Mouse (Mus musculus) olfactory bulb, adult 2 months (tissue): Measurements from ENCODE around the gene Urb1. TPM values are rescaled to one million over a fixed set of nuclear protein-coding genes. Genes with fewer than 3 reads are reported as not detected.
A peak's percentile ranks its signal among the peaks of the same experiment; 100 is the strongest.

Source experiments
- H3K27ac ChIP-seq: fragments of 200-500 bp; 2 replicates; pipeline ENCODE4 v1.5.1; 2012; ENCODE audit warnings: low read depth, low read length; ENCODE audit not compliant: insufficient read depth
- H3K4me1 ChIP-seq: fragments of 200-500 bp; 2 replicates; pipeline ENCODE4 v1.6.1; 2012; ENCODE audit warnings: low read length; ENCODE audit not compliant: control insufficient read depth, insufficient read depth
- H3K4me3 ChIP-seq: fragments of 200-500 bp; 2 replicates; pipeline ENCODE4 v1.5.1; 2012; ENCODE audit warnings: mild to moderate bottlenecking, low read depth, low read length, moderate library complexity; ENCODE audit not compliant: insufficient read depth
- CTCF ChIP-seq: fragments of 200-500 bp; IDR thresholded peaks from 2 replicates; pipeline ENCODE4 v1.5.1; 2012; ENCODE audit warnings: low read depth, mild to moderate bottlenecking, low read length, moderate library complexity; ENCODE audit not compliant: insufficient read depth
- POLR2A ChIP-seq: fragments of 200-500 bp; IDR thresholded peaks from 2 replicates; pipeline ENCODE4 v1.6.1; 2012; ENCODE audit warnings: mild to moderate bottlenecking, low read depth, low read length, moderate library complexity; ENCODE audit not compliant: insufficient read depth
- WGBS: fragments of 180-500 bp; shearing (Covaris S2); methylation state at CpG from one replicate; pipeline ENCODE4 v1.1.7; 2018; 5-methylcytosine and 5-hydroxymethylcytosine counted together
- polyA plus RNA-seq: library from polyadenylated mRNA; stranded (reverse); fragments of >200 nt; gene quantifications from 2 replicates; pipeline ENCODE4 v1.2.4, GENCODE M21; 2012; ENCODE audit warnings: low replicate concordance; ENCODE audit not compliant: missing spikeins, insufficient read depth, insufficient read length

Urb1 gene
- polyA plus RNA-seq, 1 experiment: not detected

DNA sequence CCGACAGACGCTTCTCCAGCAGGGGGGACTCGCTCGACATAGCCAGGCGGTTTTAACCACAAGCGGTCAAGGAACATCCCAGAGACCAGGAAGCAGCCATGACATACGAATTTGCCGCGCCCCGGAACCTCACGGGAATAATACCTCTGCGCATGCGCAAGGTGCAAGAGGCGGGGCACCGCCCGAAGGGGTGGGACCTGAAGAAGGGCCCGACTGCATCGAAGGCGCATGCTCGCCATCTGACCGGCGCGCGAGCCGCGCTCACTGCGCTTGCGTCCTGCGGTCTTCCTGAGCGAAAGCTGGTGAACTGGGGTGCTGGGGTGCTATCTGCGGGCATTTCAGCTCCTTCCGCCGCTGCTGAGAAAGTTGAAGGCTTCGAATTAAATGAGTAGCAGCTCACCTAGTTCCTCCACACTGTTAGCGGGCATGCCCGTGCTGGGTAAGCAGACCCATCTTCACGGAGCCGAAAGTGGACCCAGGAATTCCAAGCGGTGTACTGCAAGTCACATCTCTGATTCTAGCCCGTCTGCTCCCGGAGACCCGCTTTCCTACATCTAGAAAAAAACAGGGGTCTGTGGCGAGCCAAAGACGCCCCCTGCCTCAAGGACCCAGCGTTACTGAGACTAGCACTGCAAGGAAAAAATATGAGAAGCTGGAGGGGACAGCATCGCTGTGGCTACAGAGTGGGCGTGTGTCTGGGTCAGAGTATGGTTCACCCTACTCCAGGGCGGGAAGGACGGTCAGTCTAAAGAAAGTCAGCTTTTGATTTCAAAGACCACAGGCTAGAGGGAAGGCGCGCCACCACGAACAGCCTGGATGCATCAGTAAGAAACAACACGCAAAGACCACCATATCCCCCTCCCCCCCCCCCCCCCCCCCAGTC lies 82.7 kb downstream of the Urb1 start, which contains the start of gene Mis18a:
Mis18a (minus strand) TSS at position 172 of the 883 bp plus-strand sequence.
- peak within 1 kb of the TSS; percentile 60 for H3K4me3 ChIP-seq
- peak within 1 kb of the TSS; percentile 7; the same call in 1 of the 2 replicates for H3K27ac ChIP-seq
- 0% methylated on average over 53 of the region's 53 CpGs for WGBS
- peaks cover 4% of the 10 kb centered on the region for H3K4me1 ChIP-seq
- TF ChIP-seq POLR2A (peak; percentile 98), CTCF (no peak)

DNA sequence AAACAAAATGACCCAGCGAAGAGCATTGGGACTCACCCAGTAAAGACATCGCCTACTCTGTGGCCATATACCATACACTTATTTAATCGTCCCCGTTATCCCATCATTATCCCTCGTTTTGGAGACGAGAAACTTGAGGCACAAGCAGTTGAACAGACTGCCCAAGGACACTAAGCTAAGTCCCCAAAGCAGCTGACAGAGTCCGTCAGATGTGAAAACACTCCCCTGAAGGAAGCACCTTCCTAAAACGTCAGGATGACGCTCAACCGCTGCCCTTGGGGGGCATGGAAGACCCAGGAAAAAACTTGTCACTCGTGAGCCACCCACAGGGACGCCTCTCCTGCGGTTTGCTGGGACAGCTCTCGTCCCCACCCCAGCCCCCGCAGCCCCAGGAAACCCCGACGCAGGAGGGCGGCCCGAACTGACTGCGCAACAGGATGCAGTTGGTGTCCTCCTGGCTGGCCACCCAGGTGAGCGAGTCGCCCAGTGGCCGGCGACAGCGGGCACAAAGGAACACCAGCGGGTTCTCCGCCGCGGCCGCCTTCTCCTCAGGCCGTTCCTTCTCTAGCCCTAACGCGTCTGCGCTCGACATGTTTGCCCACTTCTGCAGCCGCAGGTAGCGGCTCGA lies 83.5 kb downstream of the Urb1 start:
- peak overlapping the region; percentile 60 for H3K4me3 ChIP-seq
- WGBS: 5% methylated on average over 38 of the region's 38 CpGs
- no peak overlapping the region for H3K27ac ChIP-seq
- peaks cover 4% of the 10 kb centered on the region for H3K4me1 ChIP-seq
- TF ChIP-seq CTCF (no peak), POLR2A (no peak)

DNA sequence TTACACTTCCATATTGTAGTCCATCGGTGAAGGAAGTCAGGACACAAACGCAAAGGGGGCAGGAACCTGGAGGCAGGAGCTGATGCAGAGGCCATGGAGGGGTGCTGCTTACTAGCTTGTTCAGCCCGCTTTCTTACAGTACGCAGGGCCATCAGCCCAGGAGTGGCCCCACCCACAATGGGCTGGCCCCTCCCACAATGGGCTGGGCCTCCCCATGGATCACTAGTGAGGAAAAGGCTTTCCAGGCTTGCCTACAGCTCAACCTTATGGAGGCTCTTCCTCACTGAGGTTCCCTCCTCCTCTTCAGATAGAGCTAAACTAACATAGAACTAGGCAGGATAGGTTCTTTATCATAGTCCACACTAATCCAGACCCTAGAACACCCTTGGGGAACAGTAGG lies 86.2 kb downstream of the Urb1 start:
- H3K4me1 ChIP-seq: peaks cover 4% of the 10 kb centered on the region
- TF ChIP-seq POLR2A: no peak
- no peak for TF ChIP-seq CTCF
- no peak overlapping the region for H3K27ac ChIP-seq
- WGBS: 94% methylated on average over 4 of the region's 4 CpGs
- H3K4me3 ChIP-seq: no peak overlapping the region

DNA sequence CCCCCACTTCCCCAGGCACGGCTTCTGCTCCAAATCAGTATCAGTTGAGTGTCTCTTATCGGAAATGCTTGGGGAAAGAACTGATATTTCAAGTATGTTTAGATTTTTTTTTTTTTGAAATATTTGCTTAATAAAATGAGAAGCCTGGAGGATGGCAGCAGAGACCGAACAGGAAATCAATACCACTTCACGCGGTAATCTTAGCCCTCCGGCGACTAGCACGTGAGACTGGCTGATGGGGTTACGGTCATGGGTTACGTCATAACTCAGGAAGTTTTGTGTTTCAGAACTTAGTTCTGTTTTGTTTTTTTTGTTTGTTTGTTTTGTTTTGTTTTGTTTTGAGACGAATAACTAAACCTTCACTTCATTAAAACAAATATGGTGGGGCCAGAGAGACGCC lies 99.9 kb downstream of the Urb1 start:
- Histone ChIP-seq H3K4me1 (peaks cover 27% of the 10 kb centered on the region), H3K4me3 (peak overlapping the region; percentile 35), H3K27ac (peak overlapping the region; percentile 70)
- TF ChIP-seq CTCF (no peak), POLR2A (no peak)
- WGBS: 60% methylated on average over 12 of the region's 12 CpGs

DNA sequence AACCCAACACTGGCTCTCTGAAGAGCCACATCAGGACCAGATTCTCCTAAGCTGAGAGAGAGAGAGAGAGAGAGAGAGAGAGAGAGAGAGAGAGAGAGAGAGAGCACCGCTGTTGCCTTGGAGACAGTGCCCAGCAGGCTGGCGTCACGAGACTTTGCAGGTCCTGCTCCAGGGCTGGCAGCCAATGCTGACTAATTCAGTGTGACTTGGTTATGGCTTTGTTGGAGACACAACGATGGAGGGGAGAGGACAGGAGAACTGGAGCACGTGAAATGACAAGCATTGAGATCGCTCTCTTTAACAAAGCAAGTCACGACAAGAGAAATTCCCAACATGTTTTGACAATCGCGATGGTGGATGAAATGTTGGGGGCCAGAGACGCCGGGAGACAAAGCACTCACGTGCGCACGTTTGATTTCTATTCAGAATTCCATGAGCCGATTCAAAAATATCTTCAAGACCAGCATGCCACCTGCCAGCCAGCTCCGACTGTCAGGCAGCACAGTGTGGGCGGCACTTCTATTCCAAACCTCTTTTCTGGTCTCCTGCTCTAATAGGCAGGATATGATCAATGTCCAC lies 100.4 kb downstream of the Urb1 start:
- TF ChIP-seq POLR2A (no peak), CTCF (no peak)
- WGBS: 5% methylated on average over 17 of the region's 17 CpGs
- peaks cover 27% of the 10 kb centered on the region for H3K4me1 ChIP-seq
- H3K27ac ChIP-seq: peak overlapping the region; percentile 70
- peak overlapping the region; percentile 35 for H3K4me3 ChIP-seq

DNA sequence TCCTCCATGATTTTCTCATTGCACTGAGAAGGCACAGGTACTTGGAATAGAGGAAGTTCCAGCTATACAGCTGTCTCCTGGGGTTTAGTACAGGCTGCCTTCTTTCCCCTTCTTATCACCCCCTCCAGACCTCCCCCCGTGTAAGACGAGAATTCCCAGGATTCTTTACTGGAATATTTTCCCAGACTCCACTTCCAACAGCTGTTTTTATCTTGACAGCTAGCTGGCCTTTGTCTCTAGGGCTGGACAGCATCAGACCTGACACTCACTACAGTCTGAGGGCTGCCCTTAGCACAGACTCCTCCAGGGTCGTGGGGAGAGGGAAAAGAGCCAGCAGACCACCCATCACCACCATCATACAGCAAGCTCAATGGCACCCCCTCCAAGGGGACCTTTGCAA lies 103.9 kb downstream of the Urb1 start:
- WGBS: 45% methylated on average over 3 of the region's 3 CpGs
- Histone ChIP-seq H3K27ac (no peak overlapping the region), H3K4me1 (peaks cover 15% of the 10 kb centered on the region), H3K4me3 (no peak overlapping the region)
- TF ChIP-seq POLR2A (no peak), CTCF (no peak)

DNA sequence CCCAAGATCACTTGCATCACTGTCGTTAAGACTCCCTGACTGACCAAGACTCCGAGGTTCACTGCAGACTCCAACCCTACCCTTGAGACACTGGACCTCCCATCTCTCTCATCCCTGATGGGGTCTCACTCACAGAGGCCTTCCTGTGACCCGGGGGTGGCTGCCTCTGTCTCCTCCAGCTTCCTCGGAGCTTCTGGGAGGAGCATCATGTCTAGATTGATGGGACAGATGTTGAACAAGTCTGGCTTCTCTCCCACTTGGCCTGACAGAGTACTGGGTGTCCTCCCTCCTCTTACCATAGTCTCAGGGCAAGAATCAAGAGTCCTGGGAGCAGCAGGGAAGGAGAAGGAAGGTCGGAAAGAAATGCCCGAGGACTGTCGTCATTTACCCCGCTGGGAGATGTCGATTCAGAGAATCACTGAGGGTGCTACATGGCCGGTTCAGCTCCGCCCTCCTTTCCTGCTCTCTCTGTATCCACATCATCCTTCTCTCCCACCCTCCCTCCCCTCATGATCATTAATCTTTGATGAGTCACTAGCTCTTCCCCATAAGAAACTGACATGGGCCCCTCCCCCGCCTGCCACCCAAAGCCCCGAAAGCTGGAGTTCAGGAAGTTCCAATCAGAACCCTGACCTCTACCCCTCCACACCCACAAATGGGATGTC lies 105.9 kb downstream of the Urb1 start:
- no peak overlapping the region for H3K4me3 ChIP-seq
- peaks cover 10% of the 10 kb centered on the region for H3K4me1 ChIP-seq
- WGBS: 83% methylated on average over 13 of the region's 13 CpGs
- H3K27ac ChIP-seq: no peak overlapping the region
- TF ChIP-seq CTCF (no peak), POLR2A (no peak)

DNA sequence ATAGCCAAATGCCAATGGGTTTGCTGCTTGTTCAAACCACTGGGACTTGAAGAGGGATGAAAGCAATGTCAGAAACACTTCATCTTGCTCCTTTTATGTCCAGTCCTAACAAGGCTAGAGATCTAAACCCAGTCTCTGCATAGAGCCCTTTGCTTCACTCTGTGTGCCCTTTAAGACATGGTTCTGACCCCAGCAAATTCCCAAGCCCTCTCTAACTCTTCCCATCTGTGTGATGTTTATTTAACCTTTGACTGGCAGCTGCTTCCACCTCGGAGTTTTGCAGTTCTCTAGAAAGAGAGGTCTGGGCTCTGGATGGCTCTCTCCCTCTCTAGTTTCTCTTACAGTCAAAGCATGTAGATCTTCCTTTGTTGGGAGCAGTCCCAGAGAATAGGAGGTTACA lies 106.6 kb downstream of the Urb1 start:
- no peak overlapping the region for H3K4me3 ChIP-seq
- H3K27ac ChIP-seq: no peak overlapping the region
- no peak for TF ChIP-seq POLR2A
- no peak for TF ChIP-seq CTCF
- WGBS: 38% methylated on average over 1 of the region's 1 CpGs
- H3K4me1 ChIP-seq: peaks cover 7% of the 10 kb centered on the region; the same call in 1 of the 2 replicates
